Mouse (Mus musculus) lung, adult 2 months (tissue): ENCODE data around the gene Khdc1a. TPM values are rescaled to one million over a fixed set of nuclear protein-coding genes. Genes with fewer than 3 reads are reported as not detected.

Experiments
- DNase-seq: peaks from one replicate; pipeline ENCODE4 v3.0.0; 2022
- H3K4me1 ChIP-seq: fragments of 200-500 bp; 2 replicates; pipeline ENCODE4 v1.6.1; 2011; ENCODE audit warnings: low read length; ENCODE audit not compliant: control insufficient read depth, insufficient read depth
- H3K4me3 ChIP-seq: fragments of 200-500 bp; replicated peaks from 2 replicates; pipeline ENCODE3; 2011; ENCODE audit warnings: low read depth, mild to moderate bottlenecking, control low read depth, low read length; ENCODE audit errors: extremely low read depth
- CTCF ChIP-seq: fragments of 200-500 bp; IDR thresholded peaks from 2 replicates; pipeline ENCODE4 v1.5.1; 2011; ENCODE audit warnings: mild to moderate bottlenecking, low read length, control low read depth; ENCODE audit not compliant: insufficient read depth
- POLR2A ChIP-seq: fragments of 200-500 bp; IDR thresholded peaks from 2 replicates; pipeline ENCODE4 v1.6.1; 2011; ENCODE audit warnings: low read depth, mild to moderate bottlenecking, control low read depth, low read length, borderline replicate concordance; ENCODE audit errors: extremely low read depth
- WGBS: fragments of 180-500 bp; shearing (Covaris S2); methylation state at CpG from one replicate; pipeline ENCODE4 v1.1.7; 2018; 5-methylcytosine and 5-hydroxymethylcytosine counted together
- polyA plus RNA-seq: library from polyadenylated mRNA; depleted of rRNA; stranded (reverse); fragments of >200 nt; gene quantifications from 2 replicates; pipeline ENCODE4 v1.2.3, GENCODE M21; 2012; rRNA removed

Khdc1a gene
- polyA plus RNA-seq, 1 experiment, result not detected

GRCm38 (mm10) chr1:21391138-21391671 is 41.8 kb downstream of the Khdc1a start:
- no peak for DNase-seq
- Histone ChIP-seq H3K4me1 (no peaks in the 10 kb centered on the region), H3K4me3 (no peak overlapping the region)
- TF ChIP-seq CTCF, result no peak
- no peak for TF ChIP-seq POLR2A
- WGBS, result 58% methylated on average over 6 of the region's 6 CpGs

Other genes with a start within 250 kb of the Khdc1a start
- gene Tmem14a, start 131.1 kb upstream of the Khdc1a start, polyA plus RNA-seq, result 3.9 and 5.2 TPM in 2 replicates
- gene Gsta3, start 109.1 kb upstream of the Khdc1a start, polyA plus RNA-seq, result 41.7 and 70.6 TPM in 2 replicates
- not detected in 2 replicates for gene Khdc1c, start 18.7 kb downstream of the Khdc1a start, polyA plus RNA-seq
- not detected in 2 replicates for gene Khdc1b, start 33.9 kb downstream of the Khdc1a start, polyA plus RNA-seq